Mouse (Mus musculus): Measurements from ENCODE around the gene Coro1b.

Coro1b gene

DNA sequence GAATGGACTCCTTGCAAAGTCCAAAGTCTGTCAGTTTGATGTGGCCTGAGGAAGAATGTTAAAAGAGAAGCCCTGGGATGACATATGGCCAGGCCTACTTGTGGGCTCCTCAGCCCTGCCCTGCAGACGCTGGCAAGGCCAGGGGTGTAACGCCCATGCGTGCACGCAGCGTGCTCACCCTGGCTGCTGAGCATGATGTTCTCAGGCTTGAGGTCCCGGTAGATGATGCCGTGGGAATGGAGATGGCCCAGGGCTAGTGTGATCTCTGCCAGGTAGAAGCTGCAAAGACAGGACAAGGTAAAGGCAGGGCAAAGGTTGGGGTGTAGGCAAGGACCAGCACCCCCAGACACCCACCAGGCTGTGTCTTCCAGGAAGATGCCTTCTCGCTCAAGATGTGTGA lies 10.6 kb downstream of the Coro1b start:
- no peak for DNase-seq (ENCODE audit: low read depth)

- DNase-seq (ENCODE audit: low read depth), result peak; percentile 95
These were observed 14.5 kb downstream of the Coro1b start, which contains the start of gene Rps6kb2 for GRCm38 (mm10) chr19:4162646-4163542. TSS of gene Rps6kb2 (minus strand) at chr19:4163354.

GRCm38 (mm10) chr19:4163543-4163887 lies 15.1 kb downstream of the Coro1b start:
- DNase-seq (ENCODE audit: low read depth), result no peak

DNA sequence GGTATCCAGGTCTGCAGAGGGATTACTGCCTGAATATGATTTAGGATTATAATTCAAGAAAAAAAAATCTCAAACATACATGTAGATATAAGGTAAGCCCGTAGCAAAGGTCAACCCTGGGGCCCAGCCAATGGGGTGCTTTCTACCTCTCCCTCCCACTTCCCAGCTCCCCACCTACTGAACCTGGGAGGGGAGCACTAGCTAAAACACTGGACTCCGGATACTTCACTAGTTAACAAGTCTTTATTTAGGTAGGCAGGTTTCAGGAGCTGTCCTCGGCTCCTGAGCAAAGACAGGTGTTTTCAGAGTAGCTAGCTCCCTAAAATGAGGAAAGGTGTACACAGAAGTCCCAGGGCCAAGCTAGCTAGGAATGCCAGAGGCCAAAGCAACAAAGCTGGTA lies 15.7 kb downstream of the Coro1b start:
- DNase-seq (ENCODE audit: low read depth), result no peak

GRCm38 (mm10) chr19:4164721-4165120 lies 16.3 kb downstream of the Coro1b start:
- DNase-seq (ENCODE audit: low read depth), result no peak

GRCm38 (mm10) chr19:4166678-4167476 lies 18.5 kb downstream of the Coro1b start:
- no peak for DNase-seq (ENCODE audit: low read depth)

DNA sequence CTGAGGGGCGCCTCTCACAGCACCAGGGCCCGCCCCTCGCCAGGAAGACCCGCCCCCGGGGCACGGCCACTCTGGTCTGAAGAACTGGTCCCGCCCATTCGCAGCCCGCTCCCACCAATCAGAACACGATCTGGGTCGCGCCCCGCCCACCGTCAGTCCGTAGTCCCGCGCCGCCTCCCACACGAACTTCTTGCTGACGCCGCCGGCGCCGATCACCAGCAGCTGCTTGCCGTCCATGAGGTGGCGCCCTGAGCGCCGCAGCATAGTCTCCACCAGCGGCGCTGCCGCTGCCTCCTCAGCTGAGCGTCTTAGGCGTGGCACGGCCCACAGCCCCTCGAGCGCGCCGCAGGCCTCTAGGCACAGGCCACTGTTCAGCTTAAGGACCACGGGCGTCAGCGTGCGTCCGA lies 21.0 kb downstream of the Coro1b start:
- peak; percentile 99 for DNase-seq (ENCODE audit: low read depth)

DNA sequence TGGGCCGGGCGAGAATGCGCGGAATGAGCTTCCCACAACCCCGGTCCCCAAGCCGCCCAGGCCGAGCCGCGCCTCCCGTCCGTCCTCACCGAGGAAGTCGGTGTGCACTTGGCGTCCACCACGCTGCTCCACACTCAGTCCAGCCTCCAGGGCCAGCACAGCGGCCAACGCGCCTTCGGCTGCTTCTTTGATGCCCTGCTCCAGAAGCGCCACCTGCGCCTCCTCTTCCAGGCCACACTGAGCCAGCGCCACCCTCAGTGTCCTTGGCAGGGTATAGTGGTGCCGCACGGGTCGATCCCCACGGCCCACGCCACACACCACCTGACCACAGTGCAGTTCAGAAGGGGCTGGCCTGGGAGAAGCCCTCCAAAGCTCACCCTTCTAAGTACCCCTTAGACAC lies 21.4 kb downstream of the Coro1b start:
- DNase-seq (ENCODE audit: low read depth), result no peak

DNA sequence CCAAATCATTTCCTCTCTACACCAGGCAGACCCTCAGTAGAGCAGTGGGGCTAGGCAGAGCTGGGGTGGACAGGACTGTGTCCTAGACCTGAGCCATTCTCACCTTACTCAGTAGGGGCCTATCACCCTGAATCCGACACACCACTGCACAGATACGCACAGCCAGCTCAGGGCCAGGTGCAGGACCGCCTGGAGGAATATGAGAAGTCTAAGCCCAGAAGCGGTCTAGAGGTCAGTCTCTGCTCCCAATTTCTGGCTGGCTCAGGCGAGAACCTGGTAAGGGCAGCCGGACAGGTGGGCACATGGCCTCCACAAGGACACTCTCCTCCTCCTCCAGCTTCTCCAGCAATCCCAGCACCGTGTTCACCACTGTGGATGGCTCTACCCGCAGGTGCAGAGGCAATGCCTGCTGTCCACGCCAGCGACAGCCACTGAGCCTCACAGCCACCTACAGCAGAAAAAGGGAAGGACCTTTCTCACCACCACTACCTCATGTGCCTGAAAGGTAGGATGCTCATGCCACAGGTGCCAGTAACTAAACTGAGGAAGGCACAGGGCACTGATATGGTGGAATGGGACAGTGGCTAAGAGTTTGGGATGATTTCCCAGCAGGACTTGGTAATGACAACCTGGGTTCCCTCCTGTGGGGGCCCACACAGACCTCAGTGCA lies 22.4 kb downstream of the Coro1b start:
- no peak for DNase-seq (ENCODE audit: low read depth)

GRCm38 (mm10) chr19:4171393-4172290 lies 23.2 kb downstream of the Coro1b start:
- no peak for DNase-seq (ENCODE audit: low read depth)

DNA sequence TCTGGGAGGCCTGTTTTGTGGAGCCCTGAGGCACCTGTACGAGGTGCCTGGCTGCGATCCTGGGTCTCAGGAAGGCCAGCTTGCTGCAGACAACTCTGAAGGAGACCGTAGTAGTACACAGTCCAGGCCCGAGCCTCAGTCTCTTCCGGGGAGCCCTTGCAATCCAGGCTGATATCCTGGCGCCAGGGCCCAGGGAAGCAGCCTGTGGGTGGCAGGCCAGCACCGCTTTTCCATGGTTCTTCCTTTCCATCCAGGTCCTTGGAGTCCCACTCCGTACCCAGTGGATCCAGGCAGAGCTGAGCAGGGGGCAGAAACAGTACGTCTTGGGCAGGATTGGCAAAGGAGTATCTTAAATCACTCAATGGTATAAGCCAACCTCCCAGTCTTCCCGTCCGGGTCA lies 24.5 kb downstream of the Coro1b start:
- DNase-seq (ENCODE audit: low read depth), result no peak

GRCm38 (mm10) chr19:4175368-4175947 lies 27.0 kb downstream of the Coro1b start, which contains the start of gene Carns1:
TSS of gene Carns1 (minus strand) at chr19:4175479.
- DNase-seq (ENCODE audit: low read depth), result no peak

- DNase-seq (ENCODE audit: low read depth), result no peak
These were observed 32.0 kb downstream of the Coro1b start for GRCm38 (mm10) chr19:4180411-4180810.

GRCm38 (mm10) chr19:4181892-4182291 lies 33.5 kb downstream of the Coro1b start:
- DNase-seq (ENCODE audit: low read depth), result peak; percentile 77

- no peak for DNase-seq (ENCODE audit: low read depth)
These were observed 35.3 kb downstream of the Coro1b start for GRCm38 (mm10) chr19:4183689-4184088.

DNA sequence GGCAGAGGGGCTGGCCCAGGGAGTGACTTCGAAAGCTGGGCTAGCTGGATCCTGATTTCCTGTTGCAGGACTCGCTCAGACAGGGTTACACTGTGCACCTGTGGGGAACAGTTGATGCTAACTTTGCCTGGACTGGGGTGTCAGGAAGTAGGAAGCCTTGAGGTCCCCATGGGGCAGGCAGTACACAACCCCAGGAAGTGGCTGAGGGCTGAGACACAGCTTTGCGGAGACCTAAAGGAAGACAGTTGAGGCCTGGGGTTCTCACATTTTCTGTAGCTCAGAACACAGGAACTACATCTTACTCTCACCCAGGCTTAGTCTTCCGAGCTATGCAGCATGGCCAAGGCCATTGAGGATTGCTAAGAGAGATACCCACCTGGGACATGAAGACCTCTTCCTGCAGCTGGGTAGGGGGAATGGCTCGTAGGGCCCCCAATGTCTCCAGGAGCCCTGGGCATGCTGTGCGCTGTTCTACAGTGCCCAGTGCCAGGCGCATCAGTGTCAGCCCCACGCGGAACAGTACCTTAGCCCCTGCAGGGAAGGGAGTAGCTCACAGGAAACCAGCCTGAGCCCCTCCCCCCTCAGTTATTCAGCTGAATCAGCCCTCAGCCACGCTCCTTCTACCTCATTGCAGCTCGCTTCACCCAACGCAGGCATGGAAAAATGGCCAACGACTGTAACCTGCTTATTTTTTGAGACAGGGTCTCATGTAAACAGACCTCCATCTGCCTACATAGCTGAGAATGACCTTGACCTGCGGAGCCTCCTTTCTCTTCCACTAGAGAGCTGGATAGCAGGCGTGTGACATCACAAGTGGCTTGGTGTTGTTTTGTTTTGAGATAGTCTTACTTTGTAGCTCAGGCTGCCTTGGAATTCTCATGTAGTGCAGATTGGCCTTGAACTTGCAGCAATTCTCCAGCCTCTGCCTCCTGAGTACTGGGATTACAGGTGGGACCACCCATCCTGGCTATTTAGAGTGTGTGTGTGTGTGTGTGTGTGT lies 36.9 kb downstream of the Coro1b start:
- peak; percentile 88 for DNase-seq (ENCODE audit: low read depth)

DNA sequence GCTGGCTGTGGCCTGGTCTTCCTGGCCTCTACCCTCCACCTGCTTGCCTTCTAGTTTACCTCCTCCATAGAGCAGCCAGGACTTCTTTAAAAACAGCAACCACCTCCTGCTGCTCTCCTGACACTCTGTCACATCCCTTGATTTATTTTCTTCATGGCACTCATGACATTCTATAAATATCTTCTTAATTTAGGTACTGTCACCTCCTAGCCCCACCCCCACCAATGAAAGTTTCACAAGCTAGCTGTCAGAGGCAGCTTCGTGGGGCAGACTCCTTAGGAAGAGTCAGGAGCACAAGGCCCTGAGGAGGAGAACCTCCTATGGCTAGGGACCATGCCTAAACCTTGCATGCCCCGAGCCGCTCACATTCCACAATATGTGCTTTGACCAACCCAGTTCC lies 38.9 kb downstream of the Coro1b start:
- DNase-seq (ENCODE audit: low read depth), result no peak

- peak; percentile 63 for DNase-seq (ENCODE audit: low read depth)
These were observed 40.7 kb downstream of the Coro1b start for GRCm38 (mm10) chr19:4189051-4189620.

GRCm38 (mm10) chr19:4190831-4191334 lies 42.5 kb downstream of the Coro1b start, which contains the start of gene Tbc1d10c:
TSS of gene Tbc1d10c (minus strand) at chr19:4191284.
- DNase-seq (ENCODE audit: low read depth), result peak; percentile 86
